Mouse (Mus musculus) lung, adult 2 months (tissue): ENCODE measurements around the gene Proser2. TPM values are rescaled to one million over a fixed set of nuclear protein-coding genes. Genes with fewer than 3 reads are reported as not detected.
A peak's percentile ranks its signal among the peaks of the same experiment; 100 is the strongest.
"Not testable (repeated sequence)": the region's sequence is repeated elsewhere in the genome, so short reads cannot be mapped to it uniquely, and the experiment has no call there.

Experiments used
- DNase-seq: peaks from one replicate; pipeline ENCODE4 v3.0.0; 2022
- H3K4me1 ChIP-seq: fragments of 200-500 bp; 2 replicates; pipeline ENCODE4 v1.6.1; 2011; ENCODE audit warnings: low read length; ENCODE audit not compliant: control insufficient read depth, insufficient read depth
- H3K4me3 ChIP-seq: fragments of 200-500 bp; replicated peaks from 2 replicates; pipeline ENCODE3; 2011; ENCODE audit warnings: low read depth, mild to moderate bottlenecking, control low read depth, low read length; ENCODE audit errors: extremely low read depth
- CTCF ChIP-seq: fragments of 200-500 bp; IDR thresholded peaks from 2 replicates; pipeline ENCODE4 v1.5.1; 2011; ENCODE audit warnings: mild to moderate bottlenecking, low read length, control low read depth; ENCODE audit not compliant: insufficient read depth
- POLR2A ChIP-seq: fragments of 200-500 bp; IDR thresholded peaks from 2 replicates; pipeline ENCODE4 v1.6.1; 2011; ENCODE audit warnings: low read depth, mild to moderate bottlenecking, control low read depth, low read length, borderline replicate concordance; ENCODE audit errors: extremely low read depth
- WGBS: fragments of 180-500 bp; shearing (Covaris S2); methylation state at CpG from one replicate; pipeline ENCODE4 v1.1.7; 2018; 5-methylcytosine and 5-hydroxymethylcytosine counted together
- polyA plus RNA-seq: library from polyadenylated mRNA; depleted of rRNA; stranded (reverse); fragments of >200 nt; gene quantifications from 2 replicates; pipeline ENCODE4 v1.2.3, GENCODE M21; 2012

The Proser2 gene
- polyA plus RNA-seq, 1 experiment = 10.2 TPM

- no peak for TF ChIP-seq POLR2A
- TF ChIP-seq CTCF = no peak
- Histone ChIP-seq H3K4me3 (no peak overlapping the region), H3K4me1 (peaks cover 4% of the 10 kb centered on the region)
- DNase-seq = no peak
- WGBS = 47% methylated on average over 20 of the region's 20 CpGs
Observed at GRCm38 (mm10) chr2:6100755-6101154, 29.3 kb downstream of the Proser2 start.

DNA sequence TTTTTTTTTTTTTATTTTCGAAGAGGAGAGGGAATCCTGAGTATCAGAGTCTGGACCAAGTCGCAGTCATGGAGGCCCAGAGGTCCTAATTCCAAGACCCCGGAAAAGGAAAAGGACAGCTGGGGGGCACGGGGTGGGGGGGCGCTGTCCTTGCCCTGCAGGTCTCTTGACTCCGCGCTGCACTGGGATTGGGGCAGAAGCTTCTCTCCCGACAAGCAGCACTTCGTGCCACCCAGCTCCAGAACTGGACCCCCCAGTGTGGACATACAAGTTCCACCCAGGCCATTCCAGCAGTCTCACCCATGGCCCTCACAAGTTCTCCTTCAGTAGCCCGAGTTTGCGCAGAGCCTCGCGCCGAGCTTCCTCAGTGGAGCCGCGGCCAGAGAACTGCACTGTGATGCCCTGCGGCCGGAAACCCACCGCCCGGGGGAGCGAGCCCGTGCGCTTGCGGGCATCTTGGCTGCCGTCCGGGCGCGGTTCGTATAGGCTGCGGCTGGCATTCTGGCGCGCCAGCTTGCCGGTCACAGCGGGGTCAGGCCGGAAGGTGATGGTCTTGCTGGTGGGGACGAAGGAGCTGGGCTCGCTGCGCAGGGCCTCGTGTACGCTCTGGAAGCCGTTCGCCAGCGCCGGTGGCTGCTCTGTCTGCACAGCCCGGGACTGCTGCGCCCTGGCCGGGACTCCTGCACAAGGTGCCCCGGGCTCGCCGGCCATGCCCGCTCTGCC, 29.8 kb downstream of the Proser2 start:
- Histone ChIP-seq H3K4me1 (peaks cover 4% of the 10 kb centered on the region), H3K4me3 (no peak overlapping the region)
- WGBS = 23% methylated on average over 51 of the region's 51 CpGs
- DNase-seq = no peak
- TF ChIP-seq CTCF (no peak), POLR2A (no peak)

DNA sequence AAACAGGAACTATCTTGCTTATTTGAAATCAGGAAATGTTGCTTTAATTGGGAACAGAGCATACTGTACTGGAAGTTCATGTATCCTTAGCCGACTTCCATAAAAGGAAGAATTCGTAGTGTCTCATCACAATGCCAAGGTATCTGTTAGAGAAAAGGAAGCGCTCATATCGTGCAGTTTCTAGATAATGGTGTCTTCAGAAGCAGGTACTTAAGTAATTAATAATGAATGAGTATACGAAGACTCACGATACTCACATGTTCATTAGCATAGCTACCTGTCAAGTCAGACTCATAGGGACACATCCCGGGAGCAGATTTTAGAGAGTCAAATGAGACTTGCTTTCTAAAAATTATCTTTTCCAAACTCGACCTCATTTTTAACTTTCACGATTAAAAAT, 30.6 kb downstream of the Proser2 start:
- H3K4me1 ChIP-seq = peaks cover 4% of the 10 kb centered on the region
- 53% methylated on average over 9 of the region's 9 CpGs for WGBS
- DNase-seq = no peak
- no peak for TF ChIP-seq POLR2A
- no peak overlapping the region for H3K4me3 ChIP-seq

- peak; percentile 26 for DNase-seq
- no peak for TF ChIP-seq CTCF
- no peak for TF ChIP-seq POLR2A
- WGBS = 27% methylated on average over 6 of the region's 6 CpGs
- H3K4me1 ChIP-seq = peaks cover 4% of the 10 kb centered on the region
- H3K4me3 ChIP-seq = no peak overlapping the region
Observed at GRCm38 (mm10) chr2:6098924-6099323, 31.1 kb downstream of the Proser2 start.

DNA sequence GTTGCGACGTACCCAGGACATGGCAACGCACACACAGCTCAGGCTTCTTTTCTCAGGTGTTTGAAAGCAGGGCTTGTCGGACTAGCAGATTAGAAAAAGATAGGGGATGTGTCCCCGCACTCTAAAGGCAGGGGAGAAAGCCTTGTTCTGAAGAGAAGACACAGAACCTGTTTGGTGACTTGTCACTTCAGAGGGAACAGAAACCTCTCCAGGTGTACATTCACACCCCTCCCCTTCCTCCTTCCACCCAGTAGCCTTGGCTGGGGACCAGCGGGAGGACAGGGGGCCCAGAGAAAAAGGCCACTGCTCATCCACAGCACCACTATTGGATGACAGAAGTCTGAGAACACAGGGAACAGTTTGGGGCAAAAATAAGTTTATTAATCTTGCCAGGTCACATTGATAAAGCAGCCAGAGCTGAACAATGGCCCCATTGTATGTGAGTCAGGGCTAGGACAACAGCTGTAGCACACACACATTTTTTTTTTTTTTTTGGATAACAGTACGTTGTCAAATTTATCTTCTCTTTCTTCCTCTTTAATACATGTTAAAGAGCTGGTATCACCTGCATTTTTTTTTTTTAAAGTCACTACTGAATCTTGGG, 32.8 kb downstream of the Proser2 start:
- Histone ChIP-seq H3K4me3 (no peak overlapping the region), H3K4me1 (peaks cover 4% of the 10 kb centered on the region)
- DNase-seq = no peak
- WGBS = 67% methylated on average over 7 of the region's 7 CpGs
- TF ChIP-seq POLR2A = no peak
- TF ChIP-seq CTCF = no peak

DNA sequence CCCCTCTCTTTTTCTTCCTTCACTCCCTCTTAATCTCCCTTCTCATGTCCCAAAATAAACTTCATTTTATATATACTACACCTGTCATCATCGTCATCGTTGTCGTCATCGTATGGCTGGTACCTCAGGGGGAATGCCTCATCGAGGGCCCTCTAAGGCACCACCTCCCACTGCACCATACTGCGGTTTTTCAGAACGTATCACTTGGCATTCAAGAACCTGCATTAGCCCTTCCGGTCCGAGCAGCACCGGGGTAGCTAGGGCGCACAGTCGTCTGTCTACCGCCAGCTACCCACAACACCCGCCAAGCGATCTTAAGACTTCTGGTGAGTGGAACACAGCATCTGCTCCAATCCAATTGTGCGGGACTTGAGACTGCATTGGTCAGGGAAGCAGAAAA, 40.1 kb downstream of the Proser2 start:
- H3K4me3 ChIP-seq, H3K4me1 ChIP-seq, DNase-seq: not testable (repeated sequence)
- WGBS = 84% methylated on average over 16 of the region's 16 CpGs

- Histone ChIP-seq H3K4me3 (no peak overlapping the region), H3K4me1 (no peaks in the 10 kb centered on the region)
- WGBS = 82% methylated on average over 5 of the region's 5 CpGs
- no peak for DNase-seq
- TF ChIP-seq CTCF (no peak), POLR2A (no peak)
Observed at GRCm38 (mm10) chr2:6087151-6087550, 42.9 kb downstream of the Proser2 start.

- no peak overlapping the region for H3K4me3 ChIP-seq
- 75% methylated on average over 19 of the region's 19 CpGs for WGBS
- TF ChIP-seq POLR2A = no peak
- TF ChIP-seq CTCF = no peak
- 0 out of 2 replicates have a peak, but pooled peaks cover 2% of the 10 kb centered on the region for H3K4me1 ChIP-seq
- no peak for DNase-seq
Observed at GRCm38 (mm10) chr2:6085622-6086530, 44.1 kb downstream of the Proser2 start.

- no peak overlapping the region for H3K4me3 ChIP-seq
- WGBS = 72% methylated on average over 1 of the region's 1 CpGs
- H3K4me1 ChIP-seq = 0 out of 2 replicates have a peak, but pooled peaks cover 2% of the 10 kb centered on the region
- DNase-seq = no peak
- no peak for TF ChIP-seq CTCF
- no peak for TF ChIP-seq POLR2A
Observed at GRCm38 (mm10) chr2:6083696-6084095, 46.3 kb downstream of the Proser2 start.

GRCm38 (mm10) chr2:6082615-6083014, 47.4 kb downstream of the Proser2 start:
- no peak overlapping the region for H3K4me3 ChIP-seq
- WGBS = 86% methylated on average over 6 of the region's 6 CpGs
- DNase-seq = no peak
- no peak for TF ChIP-seq POLR2A
- no peak for TF ChIP-seq CTCF
- H3K4me1 ChIP-seq = 0 out of 2 replicates have a peak, but pooled peaks cover 2% of the 10 kb centered on the region
